In the genomic region with DNA sequence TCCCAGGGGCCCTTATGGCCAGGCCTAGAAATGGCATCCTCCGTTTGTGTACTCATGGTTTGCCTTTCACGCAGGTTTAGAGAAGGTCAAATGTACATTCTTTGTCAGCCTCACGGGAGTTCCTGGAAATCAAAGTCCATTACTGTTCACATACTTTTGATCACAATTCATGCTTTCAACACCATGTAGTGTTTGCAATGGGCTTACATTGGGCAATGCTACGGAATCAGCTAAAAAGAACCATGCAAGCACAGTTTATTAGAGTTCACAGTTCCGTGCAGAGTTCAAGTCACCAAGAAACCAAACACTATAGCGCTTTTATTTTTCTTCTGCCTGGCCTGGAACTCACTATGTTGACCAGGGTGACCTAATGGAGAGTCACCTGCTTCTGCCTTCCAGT, we compare ENCODE assay signal across 22 mouse cellular contexts. TPM values are rescaled to one million over a fixed set of nuclear protein-coding genes. Genes with fewer than 3 reads are reported as not detected.
"Had no signal": no experiment of that assay in that cellular context is flagged by ENCODE, and none has a peak within 500 bp of the region (broad histone marks: within the 10 kb centered on the region; RNA-seq: fewer than 3 reads in every experiment).

No protein-coding gene starts in this region.

- H3K36me3 ChIP-seq: lung, embryonic 15.5 days; midbrain, embryonic 13.5 days; neural tube, embryonic 13.5 days; neural tube, embryonic 15.5 days; stomach, embryonic 15.5 days had no signal

- H3K4me1 ChIP-seq: lung, embryonic 15.5 days; megakaryocyte, embryonic 14.5 days; midbrain, embryonic 13.5 days; neural tube, embryonic 13.5 days; neural tube, embryonic 15.5 days; stomach, embryonic 15.5 days had no signal

- H3K27me3 ChIP-seq: lung, embryonic 15.5 days; neural tube, embryonic 15.5 days; stomach, embryonic 15.5 days had no signal

- DNase-seq: lung, adult 2 months; lung, postnatal 14 days; lung, postnatal 36 days; right cerebral cortex, postnatal 14 days; thymus, adult 18-20 months; thymus, postnatal 14 days; thymus, postnatal 36 days had no signal

- H3K4me3 ChIP-seq: lung, embryonic 15.5 days; megakaryocyte, embryonic 14.5 days; midbrain, embryonic 13.5 days; myocyte; neural tube, embryonic 13.5 days; neural tube, embryonic 15.5 days; stomach, embryonic 15.5 days had no signal

- ATAC-seq: lung, postnatal 0 days; midbrain, embryonic 13.5 days; midbrain, embryonic 16.5 days had no signal

- H3K9ac ChIP-seq: liver, embryonic 14.5 days; lung, embryonic 15.5 days; midbrain, embryonic 13.5 days; neural tube, embryonic 13.5 days; neural tube, embryonic 15.5 days; stomach, embryonic 15.5 days had no signal

- H3K4me2 ChIP-seq: lung, embryonic 15.5 days; midbrain, embryonic 11.5 days; midbrain, embryonic 13.5 days; neural tube, embryonic 13.5 days; neural tube, embryonic 15.5 days; stomach, embryonic 15.5 days had no signal

- H3K27ac ChIP-seq: liver, embryonic 14.5 days; lung, embryonic 15.5 days; macrophage; midbrain, embryonic 13.5 days; neural tube, embryonic 13.5 days; neural tube, embryonic 15.5 days; stomach, embryonic 15.5 days had no signal

- H3K9me3 ChIP-seq: lung, embryonic 15.5 days; megakaryocyte, embryonic 14.5 days; midbrain, embryonic 13.5 days; neural tube, embryonic 13.5 days; neural tube, embryonic 15.5 days; stomach, embryonic 15.5 days had no signal

RNA-seq across cellular contexts. Expression of gene Rnf138rt1, which starts 15.1 kb away (rescaled TPM):
- total RNA-seq: megakaryocyte progenitor cell, adult 5-6 weeks had no signal
- polyA plus RNA-seq: lung, embryonic 15.5 days; macrophage; myocyte; spleen, adult 2 months; thymus, postnatal 0 days had no signal
